Mouse (Mus musculus): ENCODE results near the gene Cops7b. TPM values are rescaled to one million over a fixed set of nuclear protein-coding genes. Genes with fewer than 3 reads are reported as not detected.
"Not testable (repeated sequence)": the region's sequence is repeated elsewhere in the genome, so short reads cannot be mapped to it uniquely, and the experiment has no call there.

The Cops7b gene
- 23.1 TPM for polyA plus RNA-seq (2021)

DNA sequence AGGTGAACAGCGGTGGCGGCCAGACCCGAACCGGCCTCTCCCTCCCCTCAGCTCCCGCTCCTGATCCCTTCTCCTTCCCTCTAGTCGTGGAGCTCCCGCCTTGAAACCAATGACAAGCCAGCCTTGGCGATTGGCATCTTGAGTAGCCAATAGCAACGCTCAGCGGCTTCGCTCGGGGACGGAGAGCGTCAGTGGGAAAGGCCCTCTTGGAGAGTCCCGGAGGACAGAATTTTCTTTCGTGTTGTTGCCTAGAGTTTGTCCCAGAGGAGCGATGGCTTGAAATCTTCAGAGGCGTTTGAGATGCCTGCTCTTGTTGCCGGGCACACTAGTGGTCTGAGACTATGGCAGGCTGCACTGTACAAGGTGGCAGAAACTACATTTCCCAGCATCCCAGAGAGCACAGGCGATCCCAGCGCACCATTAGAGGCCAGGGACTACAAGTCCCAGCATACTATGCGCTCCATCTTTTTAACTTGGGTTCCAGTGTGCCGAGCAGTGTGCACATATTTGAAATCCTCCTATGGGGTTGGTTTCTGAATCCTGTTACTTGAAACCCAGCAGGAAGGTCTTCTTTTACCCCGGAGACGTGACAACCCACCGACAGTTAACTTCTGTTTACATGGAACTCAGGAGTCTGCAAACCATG, at the start of gene Cops7b, which contains the start of gene Pde6d:
Gene Cops7b, plus strand, starts transcription at position 454 of the 646 bp plus-strand sequence.
Gene Pde6d, minus strand, starts transcription at position 179 of the 646 bp plus-strand sequence.
- ChIA-PET CTCF (no interaction called here), POLR2A (no interaction called here)
- ATAC-seq (peak; percentile 97), DNase-seq (ENCODE audit: low read depth, low spot score) (peak; percentile 90)
- in situ Hi-C loops (cut with MboI; ENCODE audit: low pct_unique_long_range_greater_than_20kb), result no loop called here
- TF ChIP-seq CTCF (IDR thresholded peaks at IDR 0.05), result no peak
- no peaks in the 10 kb centered on the region for H3K27me3 ChIP-seq

DNA sequence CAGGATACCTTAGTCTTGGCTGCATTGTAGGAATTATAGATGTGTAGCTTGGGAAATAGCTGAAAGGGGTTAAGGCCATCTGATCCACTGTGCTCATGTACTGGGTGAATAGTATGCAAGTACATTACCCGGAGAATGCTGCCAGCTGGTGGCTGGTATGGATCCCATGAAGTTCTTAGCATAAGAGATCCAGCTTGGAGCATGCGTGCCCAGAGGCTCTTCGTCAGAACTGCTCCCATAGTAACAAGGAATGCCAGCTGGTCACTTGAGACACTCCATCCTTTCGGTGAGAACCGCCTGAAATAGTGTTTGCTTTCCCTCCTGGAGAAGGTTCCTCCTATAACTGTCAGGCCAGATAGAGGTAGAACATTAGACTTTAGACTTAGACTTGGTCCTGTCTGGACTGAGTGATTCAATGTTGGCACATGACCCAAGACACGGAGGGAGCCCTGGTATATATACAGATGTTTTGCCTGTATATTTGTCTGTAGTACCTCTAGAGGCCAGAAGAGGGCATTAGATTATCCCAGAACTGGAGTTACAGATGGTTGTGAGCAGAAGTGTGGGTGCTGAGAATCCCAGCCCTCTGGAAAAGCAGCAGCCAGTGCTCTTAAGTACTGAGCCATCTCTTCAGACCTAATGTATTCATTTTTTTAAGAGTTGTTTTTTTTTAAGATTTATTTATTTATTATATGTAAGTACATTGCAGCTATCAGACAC, 49.1 kb upstream of the Cops7b start:
- no peak for DNase-seq (ENCODE audit: low read depth, low spot score)
- no peak for ATAC-seq
- ChIA-PET POLR2A (interaction anchor here (2.3 kb wide), 1 partner anchor 30 kb away, joined by 8 read pairs; no protein-coding TSS in a partner anchor), CTCF (interaction anchor here (0.6 to 13.4 kb wide), 7 partner anchors 11 to 94 kb away, joined by 3 to 307 read pairs (median 5); no protein-coding TSS in a partner anchor)
- no peak for TF ChIP-seq CTCF (IDR thresholded peaks at IDR 0.05)
- no peaks in the 10 kb centered on the region for H3K27me3 ChIP-seq
- in situ Hi-C loops (cut with MboI; ENCODE audit: low pct_unique_long_range_greater_than_20kb), result loop anchor here (5.0 kb wide), 1 partner anchor 91 kb away; no protein-coding TSS in a partner anchor

DNA sequence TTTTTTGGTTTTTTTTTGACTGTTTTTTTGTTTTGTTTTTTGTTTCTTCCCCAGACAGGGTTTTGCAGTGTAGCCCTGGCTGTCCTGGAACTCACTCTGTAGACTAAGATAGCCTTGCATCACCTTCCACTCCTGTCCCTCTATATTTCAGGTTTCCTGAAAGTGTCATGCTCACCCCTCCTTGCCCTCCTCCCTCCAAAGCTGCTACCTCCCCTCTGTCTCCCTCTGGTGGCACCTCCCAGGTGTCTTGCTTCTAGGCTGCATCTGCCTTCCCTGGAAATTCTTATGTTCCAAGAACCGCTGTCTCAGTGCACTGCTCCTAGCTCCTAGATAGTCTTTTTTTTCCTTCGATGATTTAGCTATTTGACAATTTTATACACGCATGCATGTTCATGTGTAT, 44.3 kb upstream of the Cops7b start:
- ChIA-PET POLR2A (interaction anchor here (0.6 to 1.4 kb wide), 2 partner anchors 11 to 34 kb away, joined by 3 read pairs; no protein-coding TSS in a partner anchor), CTCF (interaction anchor here (1.1 to 1.9 kb wide), 9 partner anchors 11 to 100 kb away, joined by 3 to 8 read pairs (median 4); no protein-coding TSS in a partner anchor)
- no peaks in the 10 kb centered on the region for H3K27me3 ChIP-seq
- no peak for ATAC-seq
- no peak for DNase-seq (ENCODE audit: low read depth, low spot score)
- peak; percentile 77 for TF ChIP-seq CTCF (IDR thresholded peaks at IDR 0.05)
- in situ Hi-C loops (cut with MboI; ENCODE audit: low pct_unique_long_range_greater_than_20kb), result loop anchor here (5.0 kb wide), 1 partner anchor 36 kb away; no protein-coding TSS in a partner anchor

DNA sequence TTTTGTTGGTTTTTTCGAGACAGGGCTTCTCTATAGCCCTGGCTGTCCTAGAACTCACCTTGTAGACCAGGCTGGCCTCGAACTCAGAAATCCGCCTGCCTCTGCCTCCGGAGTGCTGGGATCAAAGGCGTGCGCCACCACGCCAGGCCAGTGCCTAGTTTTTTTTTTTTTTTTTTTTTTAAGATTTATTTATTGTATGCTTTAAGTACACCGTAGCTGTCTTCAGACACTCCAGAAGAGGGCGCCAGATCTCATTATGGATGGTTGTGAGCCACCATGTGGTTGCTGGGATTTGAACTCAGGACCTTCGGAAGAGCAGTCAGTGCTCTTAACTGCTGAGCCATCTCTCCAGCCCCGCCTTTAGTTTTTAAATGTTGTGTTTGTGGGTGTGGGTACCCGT, 43.1 kb upstream of the Cops7b start:
- CTCF ChIA-PET, result interaction anchor here (1.1 to 1.3 kb wide), 2 partner anchors 10 to 42 kb away, joined by 3 to 4 read pairs; no protein-coding TSS in a partner anchor
- in situ Hi-C loops (cut with MboI; ENCODE audit: low pct_unique_long_range_greater_than_20kb), result loop anchor here (5.0 kb wide), 1 partner anchor 37 kb away; no protein-coding TSS in a partner anchor
- POLR2A ChIA-PET, result interaction anchor here (0.7 to 1.4 kb wide), 2 partner anchors 12 to 91 kb away, joined by 3 to 6 read pairs; no protein-coding TSS in a partner anchor
- H3K27me3 ChIP-seq; ATAC-seq; DNase-seq (ENCODE audit: low read depth, low spot score): not testable (repeated sequence)

DNA sequence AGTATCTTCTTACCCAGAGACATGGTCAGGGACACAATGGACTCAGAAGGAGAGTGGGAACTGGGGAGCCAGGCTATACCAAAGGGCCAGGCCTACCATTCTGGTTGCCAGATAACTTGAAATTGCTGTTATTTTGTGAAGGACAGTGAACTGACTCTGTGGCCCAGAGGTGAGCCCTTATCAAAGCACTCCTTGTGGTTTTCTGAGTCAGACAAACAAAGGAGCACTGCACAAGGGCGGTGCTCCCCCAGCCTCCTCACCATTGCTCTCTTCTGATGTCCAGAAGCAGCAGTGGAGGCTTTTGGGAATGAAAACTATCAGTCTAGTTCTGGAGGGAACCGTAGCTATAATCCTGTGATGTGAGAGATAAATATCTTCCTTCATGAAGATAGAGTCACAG, 40.1 kb upstream of the Cops7b start:
- DNase-seq (ENCODE audit: low read depth, low spot score) (no peak), ATAC-seq (no peak)
- TF ChIP-seq CTCF (IDR thresholded peaks at IDR 0.05), result no peak
- no peaks in the 10 kb centered on the region for H3K27me3 ChIP-seq
- POLR2A ChIA-PET, result no interaction called here
- CTCF ChIA-PET, result no interaction called here
- in situ Hi-C loops (cut with MboI; ENCODE audit: low pct_unique_long_range_greater_than_20kb), result no loop called here

DNA sequence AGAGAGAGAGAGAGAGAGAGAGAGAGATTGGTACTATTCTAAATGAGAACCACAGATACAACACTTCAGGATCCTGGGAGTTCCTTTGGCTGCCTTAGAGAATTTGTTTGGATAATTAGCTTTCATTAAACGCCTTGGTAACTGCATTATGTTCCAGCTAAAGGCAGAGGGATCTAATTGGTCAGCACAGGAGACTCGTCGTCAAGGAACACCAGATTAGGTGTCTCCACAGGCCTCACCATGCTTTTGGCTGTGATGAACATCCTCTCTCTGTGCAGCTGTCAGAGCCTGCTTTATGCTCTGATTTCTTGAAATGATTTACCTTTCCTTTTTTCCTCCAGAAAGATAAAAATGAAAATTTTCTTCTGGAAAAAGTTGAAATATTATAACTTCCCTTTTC, 35.9 kb upstream of the Cops7b start:
- no peaks in the 10 kb centered on the region for H3K27me3 ChIP-seq
- DNase-seq (ENCODE audit: low read depth, low spot score) (no peak), ATAC-seq (no peak)
- POLR2A ChIA-PET, result no interaction called here
- CTCF ChIA-PET, result interaction anchor here (1.1 kb wide), 1 partner anchor 9 kb away, joined by 3 read pairs; no protein-coding TSS in a partner anchor
- TF ChIP-seq CTCF (IDR thresholded peaks at IDR 0.05), result no peak
- in situ Hi-C loops (cut with MboI; ENCODE audit: low pct_unique_long_range_greater_than_20kb), result no loop called here

DNA sequence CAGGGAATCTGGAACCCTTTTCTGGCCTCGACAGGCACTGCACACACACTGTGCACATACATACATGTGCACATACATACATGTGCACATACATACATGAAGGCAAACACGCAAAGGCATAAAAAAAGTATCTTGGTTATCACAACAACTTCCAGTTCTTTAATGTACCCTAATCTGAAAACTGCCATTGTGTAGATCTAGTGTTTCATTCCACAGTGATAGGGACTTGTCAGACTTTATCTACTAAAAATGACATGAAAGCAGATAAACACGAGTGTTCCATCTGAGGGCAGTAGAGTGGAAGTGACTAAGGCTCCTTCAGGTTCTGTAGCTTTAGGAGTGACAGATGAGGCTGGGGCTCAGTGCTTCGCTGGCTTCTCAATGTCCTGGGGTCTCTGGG, 31.4 kb upstream of the Cops7b start:
- H3K27me3 ChIP-seq, result no peaks in the 10 kb centered on the region
- POLR2A ChIA-PET, result no interaction called here

DNA sequence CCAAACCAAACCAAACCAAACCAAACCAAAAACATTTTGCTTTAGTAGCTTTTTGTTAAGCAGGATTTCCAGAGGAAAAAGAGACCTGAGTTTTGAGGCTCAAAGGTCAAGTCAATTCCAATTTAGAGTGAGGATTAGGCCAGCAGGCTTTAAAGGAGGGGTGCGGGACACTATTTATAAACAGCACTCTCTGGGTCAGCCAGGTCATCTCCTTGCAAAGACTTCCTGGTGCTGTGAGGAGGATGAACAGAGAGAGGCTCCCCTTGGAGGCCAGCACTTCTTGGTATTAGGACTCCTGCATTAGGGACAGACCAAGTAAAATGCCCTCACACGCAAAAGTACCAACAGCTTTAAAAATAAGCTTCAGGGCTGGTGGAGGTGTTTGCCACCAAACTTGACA, 30.8 kb upstream of the Cops7b start:
- ChIA-PET POLR2A (no interaction called here), CTCF (interaction anchor here (1.2 to 2.8 kb wide), 3 partner anchors 10 to 19 kb away, joined by 3 to 9 read pairs (median 9); no protein-coding TSS in a partner anchor)
- H3K27me3 ChIP-seq, result no peaks in the 10 kb centered on the region
- ATAC-seq (no peak), DNase-seq (ENCODE audit: low read depth, low spot score) (no peak)
- in situ Hi-C loops (cut with MboI; ENCODE audit: low pct_unique_long_range_greater_than_20kb), result no loop called here
- TF ChIP-seq CTCF (IDR thresholded peaks at IDR 0.05), result no peak

More for the DNA sequence above, 31.4 kb upstream of the Cops7b start:
- in situ Hi-C loops (cut with MboI; ENCODE audit: low pct_unique_long_range_greater_than_20kb), result no loop called here
- ATAC-seq, result no peak
- TF ChIP-seq CTCF (IDR thresholded peaks at IDR 0.05), result no peak
- DNase-seq (ENCODE audit: low read depth, low spot score), result no peak
- CTCF ChIA-PET, result interaction anchor here (1.0 to 2.8 kb wide), 2 partner anchors 10 to 14 kb away, joined by 3 to 9 read pairs; no protein-coding TSS in a partner anchor

DNA sequence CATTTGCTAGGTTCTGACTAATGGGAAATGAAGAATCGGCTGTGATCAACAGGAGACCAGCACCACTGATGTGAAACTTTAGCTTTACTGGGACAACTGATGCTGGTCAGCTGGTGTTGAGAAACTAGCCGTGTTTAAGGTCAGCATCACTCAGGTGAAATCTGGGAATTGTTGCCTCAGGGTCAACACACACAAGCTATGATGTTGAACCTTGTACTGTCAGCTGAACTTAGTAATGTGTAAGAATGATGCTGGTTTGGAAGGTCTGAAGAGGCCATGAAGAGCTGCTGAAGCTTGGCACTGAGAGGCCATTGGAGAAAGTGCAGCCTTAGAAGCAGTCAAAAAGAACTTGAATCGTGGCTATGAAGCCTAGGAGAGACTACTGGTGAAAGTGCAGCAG, 27.0 kb upstream of the Cops7b start:
- no peak for TF ChIP-seq CTCF (IDR thresholded peaks at IDR 0.05)
- no peaks in the 10 kb centered on the region for H3K27me3 ChIP-seq
- POLR2A ChIA-PET, result interaction anchor here (1.1 kb wide), 1 partner anchor 11 kb away, joined by 3 read pairs; no protein-coding TSS in a partner anchor
- ATAC-seq (no peak), DNase-seq (ENCODE audit: low read depth, low spot score) (no peak)
- in situ Hi-C loops (cut with MboI; ENCODE audit: low pct_unique_long_range_greater_than_20kb), result no loop called here
- CTCF ChIA-PET, result interaction anchor here (0.8 to 1.7 kb wide), 4 partner anchors 8 to 22 kb away, joined by 3 to 5 read pairs (median 3); no protein-coding TSS in a partner anchor

DNA sequence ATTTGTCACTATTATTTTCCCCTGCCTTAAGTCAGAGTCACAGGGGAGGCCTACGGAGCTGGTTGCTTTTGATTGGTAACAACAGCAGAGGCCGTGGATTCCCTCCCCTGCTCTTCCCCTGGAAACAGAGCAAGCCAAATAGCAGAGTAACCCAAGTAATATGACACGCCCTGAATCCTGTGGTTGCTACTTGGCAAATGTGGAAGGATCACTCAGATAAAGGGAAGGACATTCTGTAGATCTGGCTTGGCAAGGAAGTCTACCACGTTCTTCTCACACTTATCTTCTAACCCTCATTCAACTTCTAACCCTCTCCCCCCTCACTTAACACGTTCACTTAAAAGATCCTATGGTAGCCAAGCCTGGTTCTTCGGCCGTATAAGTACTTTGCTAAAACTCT, 24.8 kb upstream of the Cops7b start:
- DNase-seq (ENCODE audit: low read depth, low spot score), result no peak
- in situ Hi-C loops (cut with MboI; ENCODE audit: low pct_unique_long_range_greater_than_20kb), result no loop called here
- CTCF ChIA-PET, result no interaction called here
- POLR2A ChIA-PET, result no interaction called here
- no peaks in the 10 kb centered on the region for H3K27me3 ChIP-seq
- no peak for ATAC-seq
- TF ChIP-seq CTCF (IDR thresholded peaks at IDR 0.05), result no peak

All from Patski (cell line).